Mouse (Mus musculus) ES-Bruce4 (cell line): ENCODE data around the gene Tgm2. TPM values are rescaled to one million over a fixed set of nuclear protein-coding genes. Genes with fewer than 3 reads are reported as not detected.

Experiments used
- H3K27ac ChIP-seq: 2 replicates; pipeline ENCODE4 v1.5.1; 2012; ENCODE audit warnings: low read length, inconsistent platforms; ENCODE audit not compliant: insufficient read depth
- H3K27me3 ChIP-seq: 2 replicates; pipeline ENCODE4 v1.6.1; 2012; ENCODE audit warnings: mild to moderate bottlenecking, low read length, inconsistent platforms; ENCODE audit not compliant: control insufficient read depth, poor library complexity, insufficient read depth, severe bottlenecking
- H3K36me3 ChIP-seq: 2 replicates; pipeline ENCODE4 v1.6.1; 2012; ENCODE audit warnings: inconsistent platforms, mild to moderate bottlenecking, low read length, moderate library complexity; ENCODE audit not compliant: control insufficient read depth, poor library complexity, insufficient read depth, severe bottlenecking
- H3K4me1 ChIP-seq: one replicate; pipeline ENCODE4 v1.8.1; 2011; ENCODE audit warnings: low read length; ENCODE audit not compliant: control insufficient read depth, insufficient read depth
- H3K4me3 ChIP-seq: 2 replicates; pipeline ENCODE4 v1.5.1; 2011; ENCODE audit warnings: low read depth, mild to moderate bottlenecking, low read length
- H3K9ac ChIP-seq: 2 replicates; pipeline ENCODE4 v1.6.1; 2012; ENCODE audit warnings: low read depth, mild to moderate bottlenecking, inconsistent platforms; ENCODE audit not compliant: poor library complexity, severe bottlenecking
- H3K9me3 ChIP-seq: replicated peaks from 2 replicates; pipeline ENCODE4 v1.6.1; 2012; ENCODE audit warnings: mild to moderate bottlenecking, low read length, inconsistent platforms; ENCODE audit not compliant: control insufficient read depth, poor library complexity, insufficient read depth, severe bottlenecking
- CTCF ChIP-seq: IDR thresholded peaks from one replicate; pipeline ENCODE4 v1.8.1; 2011; ENCODE audit warnings: low read depth, low read length
- EP300 ChIP-seq: IDR thresholded peaks from 2 replicates; pipeline ENCODE4 v1.6.1; 2011; ENCODE audit warnings: low read depth, low read length; ENCODE audit not compliant: insufficient read depth
- POLR2A ChIP-seq: IDR thresholded peaks from one replicate; pipeline ENCODE4 v1.8.1; 2011; ENCODE audit warnings: low read length; ENCODE audit not compliant: insufficient read depth
- polyA plus RNA-seq: library from polyadenylated mRNA; stranded (reverse); fragments of >200 nt; gene quantifications from 2 replicates; pipeline ENCODE4 v1.2.4, GENCODE M21; 2011; ENCODE audit warnings: low read depth; ENCODE audit not compliant: missing spikeins, insufficient read depth, insufficient read length

Gene Tgm2
- polyA plus RNA-seq, 1 experiment = 18.4 TPM

GRCm38 (mm10) chr2:158155101-158155500, 8.9 kb upstream of the Tgm2 start:
- Histone ChIP-seq H3K27ac (peak overlapping the region; percentile 97), H3K9ac (no peak overlapping the region), H3K36me3 (no peaks in the 10 kb centered on the region), H3K4me1 (peaks cover 4% of the 10 kb centered on the region), H3K4me3 (no peak overlapping the region), H3K9me3 (no peaks in the 10 kb centered on the region), H3K27me3 (no peaks in the 10 kb centered on the region)
- no peak for TF ChIP-seq EP300

GRCm38 (mm10) chr2:158154641-158155040, 8.4 kb upstream of the Tgm2 start:
- Histone ChIP-seq H3K27me3 (no peaks in the 10 kb centered on the region), H3K27ac (peak overlapping the region; percentile 97), H3K36me3 (no peaks in the 10 kb centered on the region), H3K9ac (no peak overlapping the region), H3K4me1 (peaks cover 4% of the 10 kb centered on the region), H3K4me3 (no peak overlapping the region), H3K9me3 (no peaks in the 10 kb centered on the region)
- TF ChIP-seq POLR2A (no peak), EP300 (peak; percentile 92)

- Histone ChIP-seq H3K27me3 (no peaks in the 10 kb centered on the region), H3K9ac (peak overlapping the region; percentile 59), H3K9me3 (no peaks in the 10 kb centered on the region), H3K4me1 (peaks cover 4% of the 10 kb centered on the region), H3K4me3 (0 out of 2 replicates have a peak overlapping the region, but pooled peaks have one; percentile 7), H3K36me3 (no peaks in the 10 kb centered on the region), H3K27ac (peak overlapping the region; percentile 97)
- no peak for TF ChIP-seq CTCF
- TF ChIP-seq POLR2A = no peak
- peak; percentile 85 for TF ChIP-seq EP300
Measured at GRCm38 (mm10) chr2:158153728-158154343, 7.6 kb upstream of the Tgm2 start.

GRCm38 (mm10) chr2:158152685-158153309, 6.6 kb upstream of the Tgm2 start:
- H3K9ac ChIP-seq = peak overlapping the region; percentile 59
- peak overlapping the region; percentile 97 for H3K27ac ChIP-seq
- no peak overlapping the region for H3K4me3 ChIP-seq
- H3K4me1 ChIP-seq = peaks cover 4% of the 10 kb centered on the region
- no peaks in the 10 kb centered on the region for H3K36me3 ChIP-seq
- no peaks in the 10 kb centered on the region for H3K9me3 ChIP-seq
- H3K27me3 ChIP-seq = no peaks in the 10 kb centered on the region
- TF ChIP-seq EP300 (0 out of 2 replicates have a peak, but pooled peaks have one; percentile 33), POLR2A (peak; percentile 50), CTCF (no peak)

- Histone ChIP-seq H3K9ac (no peak overlapping the region), H3K27me3 (no peaks in the 10 kb centered on the region), H3K36me3 (no peaks in the 10 kb centered on the region), H3K4me1 (peaks cover 4% of the 10 kb centered on the region), H3K27ac (no peak overlapping the region), H3K4me3 (no peak overlapping the region), H3K9me3 (no peaks in the 10 kb centered on the region)
- TF ChIP-seq POLR2A (no peak), EP300 (no peak), CTCF (peak; percentile 38)
Measured at GRCm38 (mm10) chr2:158151077-158151476, 4.8 kb upstream of the Tgm2 start.

- H3K9ac ChIP-seq = no peak overlapping the region
Measured at GRCm38 (mm10) chr2:158146971-158147370, 735 bp upstream of the Tgm2 start.

More at GRCm38 (mm10) chr2:158146971-158147370, 735 bp upstream of the Tgm2 start:
- Histone ChIP-seq H3K4me3 (no peak overlapping the region), H3K27ac (no peak overlapping the region), H3K4me1 (peaks cover 2% of the 10 kb centered on the region), H3K9me3 (no peaks in the 10 kb centered on the region), H3K36me3 (no peaks in the 10 kb centered on the region), H3K27me3 (no peaks in the 10 kb centered on the region)
- TF ChIP-seq CTCF (no peak), POLR2A (no peak), EP300 (no peak)
